Mouse (Mus musculus) A20 (cell line): ENCODE data around the gene Lgals2.
A peak's percentile ranks its signal among the peaks of the same experiment; 100 is the strongest.

ENCODE experiments used
- DNase-seq: peaks from one replicate; pipeline ENCODE4 v3.0.0-alpha.2; 2011; ENCODE audit warnings: low read depth, low spot score

Lgals2 gene

GRCm38 (mm10) chr15:78843581-78844469 is 11.5 kb downstream of the Lgals2 start:
- no peak for DNase-seq

GRCm38 (mm10) chr15:78842371-78843163 is 12.8 kb downstream of the Lgals2 start, which contains the start of gene Cdc42ep1:
Gene Cdc42ep1, plus strand, starts transcription at chr15:78842624.
- no peak for DNase-seq

GRCm38 (mm10) chr15:78841161-78841790 is 14.1 kb downstream of the Lgals2 start:
- no peak for DNase-seq

- no peak for DNase-seq
These were observed 14.6 kb downstream of the Lgals2 start for GRCm38 (mm10) chr15:78840751-78841150.

- no peak for DNase-seq
These were observed 15.1 kb downstream of the Lgals2 start for GRCm38 (mm10) chr15:78840241-78840640.

- DNase-seq: no peak
These were observed 15.6 kb downstream of the Lgals2 start for GRCm38 (mm10) chr15:78839744-78840143.

GRCm38 (mm10) chr15:78836086-78836621 is 19.2 kb downstream of the Lgals2 start:
- DNase-seq: no peak

GRCm38 (mm10) chr15:78835200-78836085 is 19.9 kb downstream of the Lgals2 start:
- no peak for DNase-seq

- no peak for DNase-seq
These were observed 20.9 kb downstream of the Lgals2 start for GRCm38 (mm10) chr15:78834233-78835005.

- DNase-seq: no peak
These were observed 21.7 kb downstream of the Lgals2 start for GRCm38 (mm10) chr15:78833582-78833981.

- DNase-seq: no peak
These were observed 22.6 kb downstream of the Lgals2 start for GRCm38 (mm10) chr15:78832701-78833123.

- no peak for DNase-seq
These were observed 23.3 kb downstream of the Lgals2 start for GRCm38 (mm10) chr15:78831720-78832657.

GRCm38 (mm10) chr15:78830742-78831719 is 24.3 kb downstream of the Lgals2 start:
- DNase-seq: no peak

GRCm38 (mm10) chr15:78829636-78830035 is 25.7 kb downstream of the Lgals2 start:
- no peak for DNase-seq

- peak; percentile 22 for DNase-seq
These were observed 27.0 kb downstream of the Lgals2 start for GRCm38 (mm10) chr15:78828315-78828714.

- DNase-seq: peak; percentile 78
These were observed 28.8 kb downstream of the Lgals2 start for GRCm38 (mm10) chr15:78826213-78827204.
